Mouse (Mus musculus): Measurements from ENCODE around the gene Adam20. TPM values are rescaled to one million over a fixed set of nuclear protein-coding genes. Genes with fewer than 3 reads are reported as not detected.
"Not testable (repeated sequence)": the region's sequence is repeated elsewhere in the genome, so short reads cannot be mapped to it uniquely, and the experiment has no call there.

The Adam20 gene
- total RNA-seq (2014; rRNA removed) (not detected in 2 replicates), polyA plus RNA-seq (2015; fragmentation: Nextera tagmentation; extraction: Ambion mirVana) (not detected in 2 replicates)

DNA sequence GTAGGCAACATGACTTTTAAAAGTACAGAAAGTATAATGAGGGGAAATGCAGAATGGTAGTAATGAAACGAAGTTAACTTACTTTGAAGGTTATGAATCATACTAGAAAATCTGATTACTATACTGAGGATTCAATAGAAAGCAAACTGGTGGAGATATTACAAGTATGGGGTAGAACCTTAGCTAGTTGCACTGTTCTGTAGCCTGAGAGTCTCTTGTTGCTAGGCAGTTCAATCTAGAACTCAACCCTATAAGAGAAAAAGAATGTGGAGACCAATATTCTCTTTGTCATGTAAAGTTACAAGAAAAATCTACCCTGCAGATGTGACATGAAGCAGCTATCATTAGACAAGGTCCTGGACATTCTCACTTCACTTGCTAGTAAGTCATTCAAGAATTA, at the start of gene Adam20:
Gene Adam20 (plus strand): TSS at position 301 of the 400 bp plus-strand sequence.
- not testable (repeated sequence) for H3K9me3 ChIP-seq (ENCODE audit: low read length); ATAC-seq (ENCODE audit: low FRiP score); H3K36me3 ChIP-seq (ENCODE audit: insufficient read depth, low read length); H3K4me1 ChIP-seq (ENCODE audit: insufficient read depth, low read length); H3K27me3 ChIP-seq (ENCODE audit: insufficient read depth, low read length); H3K27ac ChIP-seq (ENCODE audit: low read depth, low read length); DNase-seq (ENCODE audit: low spot score); H3K9ac ChIP-seq (replicated peaks; ENCODE audit: low read length, poor library complexity, severe bottlenecking); H3K4me3 ChIP-seq (ENCODE audit: low read depth, low read length); H3K4me2 ChIP-seq (ENCODE audit: low read depth, low read length, poor library complexity, severe bottlenecking)
- 77% methylated on average over 1 of the region's 1 CpGs for WGBS

DNA sequence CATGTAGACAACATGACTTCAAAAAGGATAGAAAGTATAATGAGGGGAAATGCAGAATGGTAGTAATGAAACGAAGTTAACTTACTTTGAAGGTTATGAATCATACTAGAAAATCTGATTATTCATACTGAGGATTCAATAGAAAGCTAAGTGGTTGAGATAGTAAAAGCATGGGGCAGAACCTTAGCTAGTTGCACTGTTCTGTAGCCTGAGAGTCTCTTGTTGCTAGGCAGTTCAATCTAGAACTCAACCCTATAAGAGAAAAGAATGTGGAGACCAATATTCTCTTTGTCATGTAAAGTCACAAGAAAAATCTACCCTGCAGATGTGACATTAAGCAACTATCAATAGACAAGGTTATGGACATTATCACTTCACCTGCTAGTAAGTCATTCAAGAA, 41.2 kb upstream of the Adam20 start, which contains the start of gene Adam25:
Gene Adam25 (plus strand): TSS at position 301 of the 400 bp plus-strand sequence.
- H3K9ac ChIP-seq (replicated peaks; ENCODE audit: low read length, poor library complexity, severe bottlenecking); H3K27ac ChIP-seq (ENCODE audit: low read depth, low read length); H3K36me3 ChIP-seq (ENCODE audit: insufficient read depth, low read length); H3K27me3 ChIP-seq (ENCODE audit: insufficient read depth, low read length); DNase-seq (ENCODE audit: low spot score); H3K4me3 ChIP-seq (ENCODE audit: low read depth, low read length); H3K4me1 ChIP-seq (ENCODE audit: insufficient read depth, low read length); H3K4me2 ChIP-seq (ENCODE audit: low read depth, low read length, poor library complexity, severe bottlenecking); H3K9me3 ChIP-seq (ENCODE audit: low read length); ATAC-seq (ENCODE audit: low FRiP score): not testable (repeated sequence)
- WGBS: 56% methylated on average over 1 of the region's 1 CpGs

DNA sequence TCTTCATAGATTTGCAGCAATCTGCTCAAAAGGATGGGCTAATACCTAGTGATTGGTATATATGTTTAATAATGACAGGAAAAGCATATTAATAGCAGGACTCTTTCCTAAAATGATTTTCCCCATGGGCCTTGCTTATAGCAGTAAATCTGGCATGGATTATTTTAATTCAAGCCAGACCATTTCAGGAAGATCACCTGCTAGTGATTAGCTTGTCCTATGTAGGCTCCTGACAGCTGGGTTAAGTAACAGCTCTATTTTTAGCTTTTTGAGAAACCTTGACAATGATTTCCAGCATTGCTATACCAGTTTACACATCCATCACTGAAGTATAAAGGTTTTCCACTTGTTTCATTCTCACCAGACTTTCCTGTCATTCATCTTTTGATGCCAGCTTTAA, 9.8 kb upstream of the Adam20 start:
- TF ChIP-seq CTCF (IDR thresholded peaks at IDR 0.05): no peak
- H3K4me3 ChIP-seq (ENCODE audit: low read depth, low read length): no peak overlapping the region
- no peaks in the 10 kb centered on the region for H3K4me1 ChIP-seq (ENCODE audit: insufficient read depth, low read length)
- no peaks in the 10 kb centered on the region for H3K9me3 ChIP-seq (ENCODE audit: low read length)
- DNase-seq (ENCODE audit: low spot score) (no peak), ATAC-seq (ENCODE audit: low FRiP score) (no peak)
- no peak overlapping the region for H3K27ac ChIP-seq (ENCODE audit: low read depth, low read length)
- no peaks in the 10 kb centered on the region for H3K27me3 ChIP-seq (ENCODE audit: insufficient read depth, low read length)
- no peak overlapping the region for H3K9ac ChIP-seq (replicated peaks; ENCODE audit: low read length, poor library complexity, severe bottlenecking)
- no peaks in the 10 kb centered on the region for H3K36me3 ChIP-seq (ENCODE audit: insufficient read depth, low read length)
- H3K4me2 ChIP-seq (ENCODE audit: low read depth, low read length, poor library complexity, severe bottlenecking): no peak overlapping the region

DNA sequence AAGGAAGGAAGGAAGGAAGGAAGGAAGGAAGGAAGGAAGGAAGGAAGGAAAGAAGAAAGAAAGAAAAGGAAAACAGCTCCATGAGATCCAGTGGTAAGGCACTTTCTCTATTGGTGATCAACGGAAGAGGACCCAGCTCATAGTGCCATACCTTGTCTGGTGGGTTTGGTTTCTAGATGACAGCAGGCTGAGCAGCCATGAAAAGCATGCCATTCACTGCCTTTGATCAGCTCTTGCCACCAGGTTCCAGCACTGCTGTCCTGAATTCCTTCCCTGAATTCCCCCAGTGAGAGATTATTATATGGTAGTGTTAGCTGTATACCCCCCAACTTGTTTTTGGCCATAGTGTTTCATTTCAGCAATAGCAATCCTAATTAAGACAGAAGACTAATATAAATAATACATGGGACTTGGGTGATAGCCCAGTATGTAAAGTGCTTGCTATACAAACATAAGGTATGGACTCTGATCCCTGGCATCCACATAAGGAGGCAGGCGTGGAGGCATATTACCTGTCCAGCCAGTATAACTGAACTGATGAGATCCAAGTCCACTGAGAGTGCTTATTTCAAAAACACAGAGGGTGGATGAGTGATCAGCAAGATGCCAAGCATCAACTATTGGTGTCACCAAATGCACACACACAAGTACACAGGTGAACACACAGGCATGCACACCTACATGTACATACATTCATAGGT, 10.5 kb downstream of the Adam20 start:
- DNase-seq (ENCODE audit: low spot score) (no peak), ATAC-seq (ENCODE audit: low FRiP score) (no peak)
- Histone ChIP-seq H3K9ac (replicated peaks; ENCODE audit: low read length, poor library complexity, severe bottlenecking) (no peak overlapping the region), H3K9me3 (ENCODE audit: low read length) (no peaks in the 10 kb centered on the region), H3K4me1 (ENCODE audit: insufficient read depth, low read length) (no peaks in the 10 kb centered on the region), H3K27me3 (ENCODE audit: insufficient read depth, low read length) (no peaks in the 10 kb centered on the region), H3K4me2 (ENCODE audit: low read depth, low read length, poor library complexity, severe bottlenecking) (no peak overlapping the region), H3K36me3 (ENCODE audit: insufficient read depth, low read length) (no peaks in the 10 kb centered on the region), H3K4me3 (ENCODE audit: low read depth, low read length) (no peak overlapping the region), H3K27ac (ENCODE audit: low read depth, low read length) (no peak overlapping the region)
- WGBS: 87% methylated on average over 2 of the region's 2 CpGs
- no peak for TF ChIP-seq CTCF (IDR thresholded peaks at IDR 0.05)

Other genes starting within 250 kb of the Adam20 start
- gene Adam24, start 118.2 kb upstream of the Adam20 start, total RNA-seq (2014; rRNA removed): not detected in 2 replicates
- not detected in 2 replicates for gene Adam24, start 118.2 kb upstream of the Adam20 start, polyA plus RNA-seq (2015; fragmentation: Nextera tagmentation; extraction: Ambion mirVana)
- gene Adam25, start 41.1 kb upstream of the Adam20 start, total RNA-seq (2014; rRNA removed): not detected in 2 replicates
- gene Adam25, start 41.1 kb upstream of the Adam20 start, polyA plus RNA-seq (2015; fragmentation: Nextera tagmentation; extraction: Ambion mirVana): not detected in 2 replicates
- gene Adam39, start 29.7 kb downstream of the Adam20 start, total RNA-seq (2014; rRNA removed): not detected in 2 replicates
- not detected in 2 replicates for gene Adam39, start 29.7 kb downstream of the Adam20 start, polyA plus RNA-seq (2015; fragmentation: Nextera tagmentation; extraction: Ambion mirVana)

All from midbrain, postnatal 0 days (tissue).